Mouse (Mus musculus) layer of hippocampus, postnatal 36 days (tissue): ENCODE data around the gene Kremen2. TPM values are rescaled to one million over a fixed set of nuclear protein-coding genes. Genes with fewer than 3 reads are reported as not detected.

Experiments used
- DNase-seq, 2 experiments: peaks; one replicate each; pipeline ENCODE4 v3.0.0; 2022
- total RNA-seq, 2 experiments: library from RNA; stranded (reverse); gene quantifications; 2 replicates each; pipeline ENCODE4 v1.2.3; 2021

Gene Kremen2
- total RNA-seq, 2 experiments from 2014 or later, result 0.35 to 0.42 TPM

DNA sequence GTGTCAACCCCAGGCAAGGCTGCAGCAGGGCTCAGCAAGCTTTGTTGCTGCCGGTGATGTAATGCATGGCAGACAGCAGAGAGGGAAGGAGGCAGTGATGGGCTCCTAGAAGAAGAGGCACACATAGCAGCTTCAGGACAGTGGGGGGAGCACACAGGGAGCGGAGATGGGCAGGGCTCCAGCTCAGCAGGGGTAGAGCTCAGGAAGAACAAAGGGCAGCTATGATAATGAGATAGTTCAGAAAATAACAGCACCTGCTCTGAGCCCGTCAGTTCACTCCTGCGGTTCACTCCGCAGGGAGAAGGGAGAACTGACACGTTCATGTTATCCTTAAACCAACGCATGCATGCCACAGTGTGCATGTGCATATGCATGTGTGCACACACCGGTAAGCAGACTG is 13.2 kb upstream of the Kremen2 start:
- no peak for DNase-seq

- no peak for DNase-seq
Observed at GRCm38 (mm10) chr17:23757581-23757980, 11.9 kb upstream of the Kremen2 start.

- DNase-seq, result no peak
Observed at GRCm38 (mm10) chr17:23755689-23756088, 10.1 kb upstream of the Kremen2 start.

DNA sequence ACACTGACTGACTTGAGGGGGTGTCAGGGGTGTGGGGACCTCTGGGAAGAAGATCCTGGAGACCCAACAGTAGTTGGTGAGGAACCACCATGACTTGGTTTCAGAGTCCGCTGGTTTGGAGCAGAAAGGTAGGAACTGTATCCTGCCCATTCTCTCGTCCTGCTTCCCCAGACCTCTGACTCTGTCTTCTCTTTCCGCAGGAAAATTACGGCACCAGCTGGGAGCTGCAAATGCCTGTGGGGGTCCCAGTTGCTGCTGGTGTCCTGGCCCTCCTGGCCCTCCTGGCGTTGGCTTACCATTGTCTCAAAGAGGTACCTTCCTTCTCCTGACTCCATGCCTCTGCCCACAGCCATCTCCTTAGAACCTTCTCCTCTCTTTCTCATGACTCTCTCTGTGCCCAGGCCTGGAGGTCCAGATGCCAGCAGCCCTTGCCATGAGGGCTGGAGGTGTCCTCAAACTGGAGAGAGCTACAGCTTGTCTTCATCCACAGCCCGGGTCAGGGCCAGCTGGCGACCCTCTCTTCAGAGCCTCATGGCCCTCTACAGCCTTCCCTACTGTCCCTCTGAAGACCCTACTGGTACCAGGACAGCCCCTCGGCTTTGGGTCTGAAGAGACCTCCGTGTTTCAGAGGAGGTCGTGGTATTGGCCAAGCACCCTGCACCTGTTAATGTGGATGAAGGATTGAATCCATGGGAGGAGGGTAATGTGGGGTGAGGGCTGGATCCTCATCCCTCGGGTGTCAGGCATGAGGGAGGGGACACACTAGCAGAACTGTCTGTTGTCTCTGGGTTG is 4.0 kb upstream of the Kremen2 start:
- DNase-seq, result no peak

DNA sequence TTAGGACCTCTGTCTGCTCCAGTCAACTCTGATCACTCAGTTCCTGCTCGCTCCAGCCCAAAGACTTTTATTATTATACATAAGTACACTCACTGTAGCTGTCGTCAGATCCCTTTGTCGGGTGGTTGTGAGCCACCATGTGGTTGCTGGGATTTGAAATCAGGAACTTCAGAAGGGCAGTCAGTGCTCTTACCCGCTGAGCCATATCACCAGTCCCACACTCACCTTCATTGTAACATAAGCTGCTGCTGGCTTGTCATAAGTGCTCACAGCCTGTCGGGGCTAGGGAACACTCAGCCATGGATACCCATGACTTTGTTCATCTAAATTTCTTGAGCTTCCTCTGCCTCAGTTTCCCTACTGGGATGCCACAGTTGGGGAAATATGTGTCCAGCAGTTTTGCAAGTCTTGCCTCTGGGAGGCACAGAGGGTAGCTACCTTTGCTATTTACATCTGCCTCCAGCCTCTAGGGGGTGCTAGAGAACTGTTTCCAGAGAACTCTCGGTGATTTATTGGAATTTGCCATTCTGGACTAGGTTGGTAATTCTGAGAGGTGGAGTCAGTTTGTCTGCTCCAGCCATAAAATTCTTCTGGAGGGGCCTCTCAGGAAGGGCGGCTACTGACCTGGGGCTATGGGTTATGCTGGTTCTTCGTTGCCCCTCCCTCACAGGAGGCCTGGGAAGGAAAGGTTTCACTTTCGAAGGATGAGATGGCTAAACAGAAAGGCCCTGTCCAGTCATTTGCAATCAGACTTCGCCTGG is 3.2 kb upstream of the Kremen2 start:
- DNase-seq, result peak in 1 of 2 experiments; percentile 38

DNA sequence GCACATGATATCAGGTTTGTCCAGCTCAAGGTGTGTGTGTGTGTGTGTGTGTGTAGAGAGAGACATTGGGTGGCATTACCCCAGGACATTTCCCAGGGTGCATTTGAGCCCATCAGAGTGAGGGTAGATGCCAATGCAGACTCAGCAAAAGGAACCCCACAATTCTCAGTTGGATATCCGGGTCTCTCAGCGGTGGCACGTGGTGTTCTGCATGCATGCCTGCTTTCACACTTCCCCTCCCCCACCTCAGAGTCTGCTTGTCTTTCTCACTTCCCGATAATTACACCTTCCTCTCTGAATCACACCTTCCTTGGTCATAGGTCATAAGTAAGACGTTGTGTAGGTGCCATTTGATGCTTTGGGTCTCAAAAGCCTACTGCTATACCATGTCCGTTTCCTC is 2.4 kb upstream of the Kremen2 start:
- DNase-seq, result no peak

- no peak for DNase-seq
Observed at GRCm38 (mm10) chr17:23747471-23747870, 1.8 kb upstream of the Kremen2 start.

DNA sequence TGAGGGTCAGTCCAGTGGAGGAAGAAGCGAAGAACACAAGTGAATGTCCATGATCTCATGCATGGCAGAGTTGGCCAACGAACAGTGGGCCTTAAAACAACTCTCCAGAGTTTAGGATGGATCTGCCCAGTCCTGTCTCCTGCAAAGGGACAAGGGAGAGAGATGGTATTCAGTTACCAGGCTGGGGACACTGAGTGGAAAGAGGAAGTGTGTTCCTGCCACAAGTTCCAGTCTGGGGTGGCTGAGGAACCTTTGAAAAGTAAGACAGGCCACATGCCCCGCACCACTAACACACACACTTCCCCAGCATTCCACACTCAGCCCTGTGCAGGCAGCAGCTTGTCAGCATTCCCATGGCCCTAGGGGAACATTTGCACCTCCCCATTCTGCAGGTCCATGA is 1.1 kb upstream of the Kremen2 start:
- DNase-seq, result no peak

DNA sequence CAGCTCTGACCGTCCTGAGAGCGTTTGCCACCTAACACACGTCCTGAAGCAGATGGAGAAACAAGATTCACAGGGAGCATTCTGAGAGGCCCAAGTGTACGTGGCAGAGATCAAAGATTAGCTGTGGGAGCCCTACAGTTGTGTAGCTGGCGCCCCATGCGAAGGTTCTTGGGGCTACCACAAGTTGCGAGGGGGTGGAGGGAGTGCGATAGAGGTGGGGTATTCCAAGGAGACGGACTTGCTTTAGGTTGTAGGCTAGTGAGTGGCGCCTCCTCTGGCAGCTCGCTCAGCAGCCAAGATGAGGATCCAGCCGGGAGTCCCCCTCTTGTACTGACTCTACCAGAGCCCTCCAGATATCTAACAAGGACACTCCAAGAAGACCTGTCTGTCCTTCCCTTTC is 678 bp upstream of the Kremen2 start:
- no peak for DNase-seq

DNA sequence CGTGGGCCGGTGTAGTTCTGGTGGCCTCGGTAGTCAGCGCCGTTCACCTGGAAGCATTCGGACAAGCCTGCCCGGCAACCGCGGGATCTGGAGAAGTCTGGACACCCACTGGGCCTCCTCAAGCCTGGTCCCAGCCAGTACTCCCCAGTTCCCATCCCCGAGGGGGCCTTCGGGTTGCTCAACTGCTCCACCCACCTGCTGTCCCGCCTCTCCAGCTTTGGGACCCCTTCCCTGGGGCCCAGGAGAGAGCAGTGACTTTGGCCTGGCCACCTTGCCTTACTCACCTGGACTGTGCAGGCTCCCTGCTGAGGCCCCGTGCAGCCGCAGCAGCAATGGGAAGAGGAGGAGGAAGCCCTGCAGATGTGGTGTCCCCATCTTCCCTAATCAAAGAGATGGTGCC is 982 bp downstream of the Kremen2 start:
- no peak for DNase-seq

GRCm38 (mm10) chr17:23744076-23744475 is 1.6 kb downstream of the Kremen2 start:
- DNase-seq, result no peak

DNA sequence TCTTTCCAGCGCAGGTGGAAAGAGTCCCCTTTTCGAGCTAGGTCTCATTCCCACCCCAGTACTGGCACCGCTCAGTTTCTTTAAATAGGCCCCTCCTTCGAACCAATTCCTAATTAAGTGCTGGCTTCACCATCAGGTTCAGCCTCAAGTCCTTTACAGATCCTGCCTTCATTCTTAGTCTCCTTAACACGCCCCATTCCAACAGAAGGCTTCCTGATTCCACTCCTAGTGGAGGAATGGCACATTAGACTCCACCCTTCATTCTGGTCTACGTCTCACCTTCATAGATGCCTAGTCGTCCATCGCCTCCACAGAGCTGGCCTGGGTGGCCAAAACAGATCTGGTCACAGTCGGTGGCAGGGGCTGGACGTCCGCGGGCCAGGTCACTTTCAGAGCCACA is 2.7 kb downstream of the Kremen2 start:
- DNase-seq, result no peak

- no peak for DNase-seq
Observed at GRCm38 (mm10) chr17:23742210-23742793, 3.3 kb downstream of the Kremen2 start.

DNA sequence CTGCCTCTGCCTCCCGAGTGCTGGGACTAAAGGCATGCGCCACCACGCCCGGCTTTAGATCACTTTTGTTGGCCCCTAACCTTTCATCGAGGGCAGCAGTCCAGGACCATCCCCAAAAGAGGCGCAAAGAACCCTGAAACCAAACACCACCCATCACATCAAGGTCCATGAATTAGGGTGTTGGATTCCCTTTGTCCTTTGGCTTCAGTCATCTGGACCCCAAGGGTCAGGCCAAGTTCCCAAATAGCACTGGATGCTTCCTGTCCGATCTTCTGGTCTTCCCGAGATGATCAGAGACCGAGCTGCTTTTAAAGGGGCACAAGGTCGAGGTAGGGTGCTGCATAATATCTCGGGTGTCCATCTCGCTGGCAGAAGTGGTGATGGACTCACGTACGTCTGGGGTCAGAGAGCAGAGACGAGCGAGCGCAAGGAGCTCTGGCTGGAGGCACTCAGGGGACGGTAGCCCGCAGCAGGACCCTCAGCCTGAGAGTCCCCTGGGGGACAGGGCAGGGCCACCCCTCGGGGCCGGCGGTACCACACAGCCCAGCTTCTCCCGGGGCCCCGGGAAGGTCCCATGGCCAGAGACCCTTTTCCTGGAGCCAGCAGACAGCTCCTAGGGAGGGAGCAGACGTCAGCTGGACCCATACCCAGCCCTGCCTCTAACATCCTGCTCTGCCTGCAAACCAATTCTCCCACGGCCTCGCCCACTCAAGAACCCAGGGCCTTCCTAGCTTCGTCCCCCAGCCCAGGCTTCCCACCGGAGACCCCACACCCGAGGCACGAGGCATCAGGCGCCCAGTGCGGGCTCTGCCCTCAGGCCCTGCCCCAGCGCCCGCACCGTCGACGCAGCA is 4.0 kb downstream of the Kremen2 start:
- no peak for DNase-seq

GRCm38 (mm10) chr17:23740598-23741021 is 5.0 kb downstream of the Kremen2 start, which contains the start of gene Paqr4:
Gene Paqr4, minus strand, starts transcription at chr17:23740867.
- no peak for DNase-seq

- peak; percentile 91 to 92 for DNase-seq
Observed at GRCm38 (mm10) chr17:23740136-23740584, 5.5 kb downstream of the Kremen2 start.

DNA sequence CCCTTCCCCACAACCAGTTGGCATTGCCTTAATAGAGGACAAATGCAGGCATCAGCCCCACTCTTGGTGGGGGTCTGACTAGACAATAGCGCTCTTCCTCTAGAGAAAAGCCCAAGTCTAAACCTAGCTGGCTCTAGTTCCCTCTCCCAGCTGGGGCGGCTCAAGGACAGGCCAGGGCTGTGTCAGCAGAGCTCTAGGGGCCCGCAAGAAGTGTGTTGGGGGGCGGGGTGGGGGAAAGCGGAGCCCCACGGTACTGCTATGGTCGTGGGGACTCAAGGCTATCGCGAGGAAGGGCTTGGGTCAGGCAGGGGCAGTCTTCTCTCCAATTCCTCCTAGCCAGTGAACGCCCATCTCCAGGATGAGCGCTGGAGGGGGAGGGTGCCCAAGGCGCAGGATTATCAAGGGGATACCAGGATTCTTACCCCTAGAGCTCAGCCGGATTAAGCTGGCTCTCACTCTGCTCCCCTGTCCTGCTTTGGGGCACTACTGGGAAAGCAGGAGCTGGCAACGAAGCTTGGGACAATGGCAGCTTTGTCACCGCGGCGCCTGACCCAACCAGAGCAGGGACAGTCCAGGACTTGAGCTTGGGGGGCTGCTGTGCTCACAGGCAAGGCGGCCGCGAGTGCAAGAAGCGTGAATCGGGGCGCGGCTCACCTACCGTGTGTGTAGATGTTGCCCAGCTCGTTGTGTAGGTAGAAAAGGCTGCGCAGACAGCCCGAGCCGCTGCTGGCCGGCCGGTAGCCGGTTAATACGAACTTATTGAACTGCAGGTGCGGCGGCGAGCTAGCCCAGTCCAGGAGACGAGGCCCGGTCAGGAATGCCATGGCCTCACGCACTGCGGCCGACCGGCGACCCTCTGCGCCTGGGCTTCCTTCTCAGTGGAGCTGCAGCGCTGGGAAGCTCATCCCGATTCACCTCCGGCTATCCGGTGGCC is 6.2 kb downstream of the Kremen2 start:
- peak; percentile 37 to 51 for DNase-seq

- DNase-seq, result no peak
Observed at GRCm38 (mm10) chr17:23738836-23739201, 6.8 kb downstream of the Kremen2 start.

- DNase-seq, result no peak
Observed at GRCm38 (mm10) chr17:23737493-23738445, 7.9 kb downstream of the Kremen2 start.

DNA sequence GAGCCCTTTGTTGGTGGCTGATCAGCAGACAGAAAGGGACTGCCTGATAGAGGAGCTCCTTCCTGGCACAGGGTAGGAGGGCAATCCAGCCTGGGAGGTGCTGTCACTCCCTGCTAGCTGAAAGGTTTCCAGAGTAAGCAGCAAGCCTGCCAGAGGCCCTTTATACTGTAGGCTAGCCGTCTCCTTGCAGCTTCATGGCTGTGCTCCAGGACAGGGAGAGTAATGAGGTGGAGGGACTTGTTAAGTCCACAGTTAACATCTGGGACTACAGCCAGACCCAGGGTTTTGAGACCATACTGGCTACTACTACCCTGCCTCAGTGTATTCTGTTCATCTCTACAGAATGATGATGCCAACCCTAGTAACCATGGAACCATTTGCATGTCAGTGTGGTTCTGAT is 11.3 kb downstream of the Kremen2 start:
- no peak for DNase-seq
